Mouse (Mus musculus): ENCODE results near the gene Ube2h. TPM values are rescaled to one million over a fixed set of nuclear protein-coding genes. Genes with fewer than 3 reads are reported as not detected.
A peak's percentile ranks its signal among the peaks of the same experiment; 100 is the strongest.

Ube2h gene
- 10 to 100 TPM; 64.8 to 68.6 TPM for total RNA-seq (2021)
- long read RNA-seq, experiment 1, full-length matches to known transcripts = 115 of 135 reads
- long read RNA-seq, experiment 1, partial matches to known transcripts = 0 of 135 reads
- long read RNA-seq, experiment 1, other reads (novel, unspliced or antisense) = 20 of 135 reads
- long read RNA-seq, experiment 2, full-length matches to known transcripts = 92 of 122 reads
- long read RNA-seq, experiment 2, partial matches to known transcripts = 1 of 122 reads
- long read RNA-seq, experiment 2, other reads (novel, unspliced or antisense) = 29 of 122 reads

DNA sequence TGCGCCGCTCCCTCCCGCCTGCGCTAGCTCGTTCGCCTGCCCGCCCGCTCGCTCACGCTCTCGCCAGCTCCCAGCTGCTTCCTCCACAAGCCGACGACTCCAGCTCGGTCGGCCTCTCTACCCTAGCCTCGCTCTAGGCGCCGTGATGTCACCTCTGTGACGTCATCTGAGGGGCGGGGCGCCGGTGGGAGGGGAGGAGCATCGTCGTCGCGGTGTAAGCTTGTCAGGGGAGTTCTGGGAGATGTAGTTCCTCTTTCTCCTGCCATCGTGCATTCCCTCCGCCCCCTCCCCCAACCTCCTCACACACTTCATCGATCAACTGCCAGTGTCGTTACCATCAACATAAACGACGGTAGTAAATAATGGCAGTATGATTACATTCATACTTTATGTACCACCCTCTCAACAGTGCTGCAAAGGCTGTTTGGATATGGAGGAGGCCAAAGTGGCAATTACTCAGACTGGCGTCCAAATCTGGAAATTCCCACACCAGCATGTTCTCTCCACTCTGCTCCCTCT lies at the start of gene Ube2h:
Ube2h (minus strand) TSS at position 141 of the 519 bp plus-strand sequence.
- DNase-seq = peak; percentile 100

DNA sequence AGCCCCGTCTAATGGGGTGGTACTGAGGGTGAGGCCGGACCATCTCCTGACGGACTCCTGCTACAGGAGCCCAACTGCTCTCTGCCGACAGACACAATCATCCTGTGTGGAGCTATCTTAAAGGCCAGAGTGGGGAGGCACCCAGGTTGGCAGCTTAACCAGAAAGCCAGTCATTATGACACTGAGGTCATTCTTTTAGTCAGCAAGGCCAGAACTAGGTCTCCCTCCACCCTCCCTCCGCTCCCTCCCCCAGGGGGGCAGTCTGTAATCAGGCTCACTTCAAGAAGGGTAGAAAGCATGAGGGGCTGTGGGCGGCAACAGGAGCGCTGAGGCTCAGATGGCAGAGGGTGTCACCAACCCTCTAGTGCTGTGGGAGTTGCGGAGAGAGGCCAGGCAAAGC lies 49.3 kb upstream of the Ube2h start:
- DNase-seq = no peak

DNA sequence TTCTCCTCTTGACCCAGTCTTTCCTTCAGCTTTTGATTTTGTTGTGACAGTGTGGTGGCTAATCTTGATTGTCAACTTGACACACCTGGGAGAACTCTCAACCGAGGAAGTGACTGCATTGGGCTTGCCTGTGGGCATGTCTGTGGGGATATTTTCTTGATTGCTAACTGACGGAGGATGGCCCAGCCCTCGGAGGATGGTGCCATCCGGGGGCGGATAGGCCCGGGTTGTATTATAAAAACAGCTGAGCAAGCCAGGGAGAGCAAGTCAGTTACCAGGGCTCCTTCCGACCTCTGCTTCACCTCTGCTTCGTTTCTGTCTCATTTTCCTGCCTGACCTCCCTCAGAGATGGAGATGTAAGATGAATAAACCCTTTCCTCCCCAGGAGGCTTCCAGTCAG lies 48.4 kb upstream of the Ube2h start:
- DNase-seq = no peak

DNA sequence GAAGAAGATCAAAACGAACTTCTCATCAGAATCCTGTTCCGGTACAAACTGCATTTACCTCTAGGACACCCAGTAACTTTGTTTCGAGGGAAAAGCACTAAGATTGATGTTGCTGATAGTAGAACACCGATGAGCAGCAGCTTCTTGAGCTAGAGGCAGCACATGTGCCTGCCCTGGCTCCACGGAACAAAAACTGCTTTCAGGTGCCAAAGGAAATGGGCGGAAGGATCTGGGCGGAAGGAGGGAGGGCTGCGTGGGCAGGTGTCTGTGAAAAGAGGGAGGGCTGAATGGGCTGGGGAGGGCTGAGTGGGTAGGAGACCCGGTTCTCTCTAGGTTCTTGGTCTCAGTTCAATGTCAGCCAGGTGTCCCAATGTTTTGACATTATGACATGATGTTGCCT lies 47.0 kb upstream of the Ube2h start:
- DNase-seq = no peak

DNA sequence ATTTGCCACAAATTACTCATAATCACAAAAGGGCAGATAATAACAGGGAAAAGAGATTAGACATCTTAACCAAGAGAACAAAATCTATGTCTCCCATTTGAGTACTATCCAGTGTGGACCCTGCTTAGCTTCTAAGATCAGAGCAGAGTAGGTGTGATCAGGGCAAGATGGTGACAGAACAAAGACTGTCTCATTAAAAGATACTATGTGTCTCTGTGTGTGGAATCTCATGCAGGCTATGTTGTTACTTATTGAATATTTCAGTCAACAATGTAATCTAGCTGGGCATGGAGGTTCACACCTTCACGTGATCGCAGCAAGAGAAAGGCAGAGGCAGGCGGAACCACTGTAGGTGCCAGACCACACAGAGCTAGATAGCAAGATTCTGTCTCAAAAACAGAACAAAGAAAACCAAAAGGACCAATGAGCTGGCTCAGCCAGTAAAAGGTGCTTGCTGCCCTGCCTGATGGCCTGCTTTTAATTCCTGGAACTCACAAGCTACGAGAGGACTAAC lies 43.0 kb upstream of the Ube2h start:
- DNase-seq = no peak

DNA sequence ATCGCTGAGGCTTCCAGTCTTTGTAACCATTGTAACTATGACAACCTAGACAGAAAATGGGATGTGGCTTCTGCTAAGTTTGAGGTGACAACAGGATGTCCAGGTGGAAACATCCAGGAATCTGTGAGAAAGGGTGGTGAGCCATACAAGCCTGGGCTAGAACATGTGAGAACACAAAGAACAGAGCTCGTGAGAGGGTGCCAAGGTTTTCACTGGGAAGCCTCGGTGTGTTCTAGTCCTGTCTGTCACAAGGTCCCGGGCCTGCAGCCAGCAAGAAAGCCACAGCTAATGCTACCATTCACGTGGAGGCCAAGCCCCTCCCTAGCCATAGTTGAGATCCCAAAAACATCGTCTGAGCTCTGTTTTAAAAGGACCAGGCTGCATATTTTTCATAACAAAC lies 42.4 kb upstream of the Ube2h start:
- no peak for DNase-seq

DNA sequence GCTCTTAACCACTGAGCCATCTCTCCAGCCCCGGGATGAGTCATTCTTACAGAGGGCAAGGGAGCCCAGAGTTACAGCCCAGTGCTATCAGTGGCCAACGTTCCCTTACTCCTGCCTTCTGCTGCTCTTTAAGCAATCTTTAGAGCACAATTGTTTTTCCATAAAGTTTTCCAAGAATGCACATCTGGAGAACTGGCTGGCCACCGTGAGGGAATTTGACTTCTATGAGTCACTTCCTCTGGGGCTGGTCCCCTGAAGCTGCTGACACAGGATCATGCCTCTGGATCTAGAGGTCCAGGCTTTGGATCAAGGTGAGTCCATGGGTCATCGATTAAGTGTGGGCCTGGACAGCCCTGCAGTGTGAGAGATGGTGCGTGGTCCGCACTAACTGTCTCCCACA lies 39.7 kb upstream of the Ube2h start:
- DNase-seq = no peak

DNA sequence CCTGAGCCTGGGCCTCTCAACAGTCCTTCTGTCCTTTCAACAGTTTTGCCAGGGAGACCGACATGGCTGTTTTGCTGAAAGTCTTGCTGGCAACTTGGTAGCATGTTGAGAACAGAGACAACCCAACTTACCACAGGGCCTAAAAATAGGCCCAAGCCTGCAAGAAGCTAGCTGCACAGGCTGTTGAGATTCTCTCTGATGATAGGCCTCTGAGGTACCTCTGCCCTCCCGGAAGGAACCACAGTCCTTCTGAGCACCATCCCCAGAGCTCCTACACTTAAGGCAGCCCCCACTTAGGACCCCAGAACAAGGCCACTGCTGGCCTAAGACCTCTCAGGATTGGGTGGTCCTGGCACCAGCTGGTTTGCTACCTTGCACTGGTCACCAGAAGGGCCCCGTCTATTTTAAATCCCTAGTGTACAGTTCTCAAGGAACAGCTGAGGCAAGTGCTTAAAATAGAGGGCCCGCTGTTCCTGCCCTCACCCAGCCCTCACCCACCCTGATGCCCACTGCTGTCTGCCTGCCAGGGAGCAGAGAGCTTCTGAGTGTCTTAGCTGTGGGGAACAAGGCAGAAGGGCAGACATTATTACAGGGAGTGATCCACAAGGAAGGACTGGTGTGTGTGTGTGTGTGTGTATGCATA lies 36.0 kb upstream of the Ube2h start:
- DNase-seq = no peak

DNA sequence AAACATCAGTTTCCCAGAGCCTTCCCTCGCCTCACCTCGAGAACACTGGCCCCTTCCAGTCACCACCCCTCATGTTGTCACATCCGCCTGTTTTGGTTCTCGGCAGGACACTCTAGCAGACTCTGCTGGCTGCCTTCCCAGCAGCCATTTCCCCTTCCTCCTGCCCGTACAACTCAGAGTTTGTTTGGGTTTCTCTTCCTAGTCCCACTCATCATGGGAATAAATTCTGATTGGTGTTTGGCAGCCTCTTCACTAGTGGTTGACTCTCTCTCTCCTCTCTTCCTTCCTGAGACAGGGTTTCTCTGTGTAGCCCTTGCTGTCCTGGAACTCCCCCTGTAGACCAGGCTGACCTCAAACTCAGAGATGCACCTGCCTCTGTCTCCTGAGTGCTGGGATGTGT lies 32.6 kb upstream of the Ube2h start:
- peak; percentile 60 for DNase-seq

DNA sequence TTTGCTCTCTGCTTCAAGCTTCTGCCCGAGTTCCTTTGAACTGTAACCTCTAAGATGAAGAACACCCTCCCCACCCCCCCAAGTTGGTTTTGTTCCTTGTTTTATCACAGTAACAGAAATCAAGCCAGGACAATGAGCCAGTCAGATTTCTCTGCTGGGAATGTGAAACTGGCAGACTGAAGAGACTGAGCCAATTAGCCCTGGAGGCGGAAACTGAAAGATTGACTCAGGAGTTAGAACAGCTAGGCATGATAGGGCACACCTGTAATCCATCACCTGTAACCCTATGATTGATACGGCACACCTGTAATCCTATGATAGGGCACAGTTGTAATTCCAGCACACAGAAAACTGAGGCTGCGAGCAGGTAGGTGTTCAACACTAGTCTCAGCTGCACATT lies 27.9 kb upstream of the Ube2h start:
- DNase-seq = no peak

DNA sequence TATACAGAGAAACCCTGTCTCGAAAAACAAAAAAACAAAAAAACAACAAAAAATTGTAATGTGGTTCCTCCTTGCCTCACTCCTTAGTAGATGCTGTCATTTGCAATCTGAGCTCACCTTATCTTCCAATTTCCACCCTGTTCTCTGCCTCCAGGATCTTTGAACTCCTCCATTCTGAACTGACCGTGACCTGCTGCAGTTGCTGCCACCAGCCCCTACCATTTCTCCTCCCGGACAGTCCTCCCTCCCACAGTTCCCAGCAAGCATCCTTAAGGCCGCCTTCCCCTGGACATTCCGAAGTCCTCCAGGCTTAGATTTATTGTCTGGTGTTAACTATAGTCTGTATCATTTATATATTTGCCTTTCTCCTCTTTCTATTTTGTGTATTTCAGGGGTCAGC lies 26.4 kb upstream of the Ube2h start:
- DNase-seq = no peak

DNA sequence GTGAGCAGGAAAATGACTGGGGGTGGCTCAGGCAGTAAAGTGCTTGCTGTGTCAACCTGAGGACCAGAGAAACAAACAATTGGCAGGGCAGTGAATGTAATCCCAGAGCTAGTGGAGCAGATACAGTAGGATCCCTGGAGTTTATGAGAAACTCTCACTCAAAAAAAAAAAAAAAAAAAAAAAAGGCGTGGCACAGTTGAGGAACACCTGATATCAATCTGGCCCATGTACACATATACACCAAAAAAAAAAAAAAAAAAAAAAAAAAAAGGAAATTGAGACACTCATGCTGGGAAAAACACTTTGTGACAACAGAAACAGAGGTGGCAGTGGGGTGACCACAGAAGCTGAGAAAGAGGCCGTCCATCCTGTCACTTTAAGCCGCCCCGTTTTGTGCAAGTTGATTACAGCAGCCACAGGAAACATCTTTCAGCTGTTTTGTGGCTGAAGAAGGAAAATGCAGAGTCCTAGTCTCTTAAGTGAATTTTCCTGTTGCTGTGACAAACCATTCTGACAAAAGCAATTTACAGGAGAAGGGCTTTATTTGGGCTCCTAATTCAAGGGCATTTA lies 21.7 kb upstream of the Ube2h start:
- no peak for DNase-seq

DNA sequence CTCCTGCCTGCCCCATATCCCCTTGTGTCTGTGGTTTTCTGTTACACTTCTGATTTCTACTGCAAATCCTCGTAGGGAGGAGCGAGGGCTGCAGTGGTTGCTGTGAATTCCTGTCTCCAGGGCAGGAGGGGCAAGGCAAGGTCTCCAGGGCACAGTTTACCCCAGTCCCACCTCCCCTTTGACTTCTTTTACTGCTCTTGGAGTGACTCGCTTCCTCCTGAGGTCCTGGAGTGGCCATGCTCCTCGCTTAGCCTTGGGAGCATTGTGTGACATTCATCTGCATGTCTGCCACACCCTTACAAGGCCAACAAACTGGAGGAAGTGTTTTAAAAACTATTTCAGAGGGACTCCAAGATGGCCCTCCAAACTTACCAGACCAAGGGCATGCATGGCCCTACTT lies 16.7 kb upstream of the Ube2h start:
- DNase-seq = no peak

DNA sequence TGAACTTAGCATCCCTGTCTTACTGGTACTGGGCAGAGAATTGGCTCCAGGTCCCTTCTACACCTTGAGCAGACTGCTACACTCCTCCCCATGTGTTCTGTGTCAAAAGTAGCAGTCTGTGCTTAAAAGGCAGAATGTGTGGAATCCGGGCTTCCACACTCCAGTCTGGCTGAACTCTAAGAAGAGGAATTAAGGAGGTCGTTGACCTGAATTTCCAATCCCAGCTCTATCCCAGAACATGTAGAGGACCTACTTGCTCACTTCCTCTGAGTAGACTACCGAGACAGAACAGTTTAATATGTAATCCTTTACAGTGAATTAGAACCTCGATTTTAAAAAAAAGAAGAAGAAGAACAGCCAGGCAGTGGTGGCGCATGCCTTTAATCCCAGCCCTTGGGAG lies 14.9 kb upstream of the Ube2h start:
- no peak for DNase-seq

DNA sequence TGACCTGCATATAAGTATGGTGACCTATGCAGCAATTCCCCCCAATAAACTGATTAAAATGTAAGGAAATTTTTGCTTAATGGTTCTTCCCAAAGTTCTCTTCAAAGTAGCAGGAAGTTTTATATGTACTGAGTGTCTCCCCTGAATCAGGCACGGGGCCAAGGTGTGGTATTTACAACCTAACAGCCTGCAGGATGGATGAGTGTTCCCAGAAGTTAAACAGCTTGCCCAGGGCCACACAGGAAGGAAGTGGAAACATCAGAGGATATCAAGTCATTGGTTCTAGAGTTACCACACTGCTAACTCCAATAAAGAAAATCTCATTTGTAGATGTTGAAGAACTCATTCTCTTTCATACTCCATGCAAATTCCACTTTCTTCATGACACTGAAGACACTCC lies 7.7 kb upstream of the Ube2h start:
- no peak for DNase-seq

DNA sequence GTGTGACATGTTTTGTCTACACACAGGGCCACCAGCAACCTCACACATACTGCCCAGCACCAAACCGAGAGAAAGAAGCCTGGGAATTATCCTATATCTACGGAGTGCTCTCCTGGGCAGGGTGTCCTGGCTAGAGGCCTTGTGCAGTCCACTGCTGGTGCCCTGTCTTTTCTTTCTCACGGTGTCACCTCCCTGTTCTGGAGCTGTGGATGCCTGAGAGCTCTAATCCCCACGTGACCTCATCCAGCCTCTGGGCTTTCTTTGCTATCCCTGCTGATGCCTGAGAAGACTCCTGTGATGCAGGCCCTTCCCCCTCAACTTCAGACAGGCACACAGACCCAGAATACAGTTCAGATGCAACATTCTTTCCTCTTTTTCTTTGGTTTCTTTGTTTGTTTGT lies 4.4 kb upstream of the Ube2h start:
- DNase-seq = no peak

DNA sequence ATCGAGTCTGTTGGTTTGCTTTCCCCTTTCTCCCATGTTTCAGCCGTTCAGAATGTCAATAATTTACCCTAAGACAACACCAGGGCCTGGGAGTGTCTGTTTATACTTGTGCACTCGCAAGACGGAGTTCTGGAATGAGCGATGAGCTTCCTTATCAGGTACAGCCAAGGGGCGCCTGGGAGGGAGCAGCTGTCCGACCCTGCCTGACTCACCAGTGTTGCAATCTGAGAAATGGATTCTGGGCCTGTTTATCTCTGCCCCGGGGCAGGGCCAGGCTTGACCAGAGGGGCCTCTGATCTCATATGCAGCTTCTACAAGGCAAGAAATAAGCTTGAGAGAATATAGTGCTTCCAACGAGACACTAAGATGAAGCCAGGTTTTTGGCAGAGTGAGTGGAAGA lies 3.4 kb upstream of the Ube2h start:
- DNase-seq = peak; percentile 6

DNA sequence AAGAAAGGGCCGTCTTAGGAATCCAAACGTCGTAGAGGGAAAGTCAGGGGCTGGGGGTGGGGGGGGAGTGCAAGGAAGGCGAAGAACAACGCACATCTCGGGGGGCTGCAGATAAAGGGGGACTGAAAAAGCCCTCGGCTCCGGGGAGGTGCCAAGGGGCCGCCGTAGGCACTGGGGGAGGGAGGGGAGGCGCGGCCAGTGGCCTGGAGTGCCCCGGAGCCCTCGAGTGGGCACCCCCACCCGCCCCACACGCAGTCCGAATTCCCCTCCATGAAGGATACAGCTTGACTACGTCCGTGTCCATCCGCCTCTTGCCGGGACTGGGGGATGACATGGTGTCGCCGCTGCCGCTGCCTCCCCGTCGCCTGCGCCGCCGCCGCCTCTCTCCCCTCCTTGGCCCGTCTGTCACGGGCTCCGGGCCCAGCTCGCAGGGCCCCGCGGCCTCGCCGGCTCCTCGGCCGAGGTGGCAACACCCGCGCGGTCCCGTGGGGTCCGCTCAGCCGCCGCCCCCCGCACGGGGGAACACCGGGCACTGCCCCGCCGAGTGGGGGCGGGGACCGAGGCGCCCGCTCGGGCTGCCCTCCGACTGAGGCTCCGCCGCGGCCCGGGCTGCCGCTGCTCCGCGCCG lies 454 bp downstream of the Ube2h start:
- DNase-seq = peak; percentile 53

DNA sequence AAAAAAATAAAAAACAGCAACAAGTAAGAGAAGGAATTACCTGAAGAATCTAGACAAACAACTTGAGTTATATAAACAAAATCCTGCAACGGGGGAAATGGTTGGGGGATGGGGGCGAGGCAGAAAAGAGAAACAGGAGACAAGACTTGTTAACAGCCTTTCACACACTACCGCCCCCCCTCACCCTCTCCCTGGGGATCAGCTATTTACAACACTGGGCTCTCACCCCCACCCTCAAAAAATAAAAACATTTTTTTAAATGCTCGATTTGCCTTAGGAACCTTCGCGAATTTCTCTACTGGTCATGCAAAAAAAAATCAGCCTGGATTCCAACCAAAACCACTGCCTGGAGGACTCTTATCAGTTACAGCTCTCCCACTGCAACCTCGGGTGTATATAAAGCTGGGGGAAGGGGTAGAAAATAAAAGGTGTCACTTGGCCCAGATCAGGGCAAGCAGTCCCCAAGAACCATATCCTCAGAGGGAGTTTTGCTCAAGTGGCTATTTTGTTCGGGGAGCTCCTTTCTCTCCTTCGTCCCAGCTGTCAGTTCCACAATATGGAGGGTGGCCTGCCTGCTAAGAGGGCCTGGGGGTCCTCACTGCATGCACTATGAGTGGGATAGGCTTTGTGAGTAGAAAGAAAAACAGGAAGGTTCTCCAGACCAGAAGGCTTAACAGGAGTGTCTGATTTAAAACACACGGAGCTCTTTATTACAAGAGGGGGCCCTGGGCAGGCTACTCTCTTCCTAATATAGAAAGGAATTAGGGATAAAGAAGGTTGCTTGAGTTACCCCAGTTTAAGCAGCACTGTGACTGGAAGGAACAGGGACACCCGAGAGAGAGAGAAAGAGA lies 1.3 kb downstream of the Ube2h start:
- DNase-seq = peak; percentile 38

DNA sequence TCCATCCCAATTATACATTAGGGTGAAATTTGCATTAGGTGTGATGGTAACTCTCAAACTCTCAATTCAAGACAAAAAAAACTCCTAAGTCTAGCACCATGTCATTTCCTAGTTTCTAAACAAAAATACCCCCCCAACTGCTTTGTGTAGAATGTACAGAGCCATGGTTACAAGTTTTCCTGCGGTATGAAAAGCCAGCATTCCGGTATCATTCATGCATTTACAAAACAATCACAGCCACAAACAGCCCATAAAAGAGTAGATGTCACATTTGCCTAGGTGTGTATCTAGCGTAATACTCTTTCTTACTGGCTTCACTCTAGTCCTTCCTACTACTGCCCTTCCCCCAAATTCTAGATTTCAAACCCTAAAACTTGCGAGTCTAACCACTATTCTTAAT lies 2.2 kb downstream of the Ube2h start:
- DNase-seq = no peak

DNA sequence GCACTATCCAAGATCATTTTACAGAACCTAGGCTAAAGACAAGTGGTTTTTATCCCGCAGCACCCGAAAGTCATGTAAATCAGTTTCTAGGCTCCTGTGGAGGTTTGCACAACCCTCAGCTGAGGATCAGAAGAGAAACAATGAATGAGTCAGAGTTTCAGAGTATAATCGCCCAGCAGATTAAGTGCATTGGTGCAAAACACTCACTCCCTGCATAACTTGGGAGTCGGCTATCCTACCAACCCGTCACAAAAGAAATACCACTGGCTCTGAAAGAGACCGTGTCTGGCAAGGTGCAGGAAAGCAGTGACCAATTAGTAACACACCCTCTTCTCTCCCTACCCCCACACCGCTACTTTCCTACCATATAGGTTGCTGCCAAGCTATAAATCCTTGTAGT lies 3.4 kb downstream of the Ube2h start:
- DNase-seq = no peak

DNA sequence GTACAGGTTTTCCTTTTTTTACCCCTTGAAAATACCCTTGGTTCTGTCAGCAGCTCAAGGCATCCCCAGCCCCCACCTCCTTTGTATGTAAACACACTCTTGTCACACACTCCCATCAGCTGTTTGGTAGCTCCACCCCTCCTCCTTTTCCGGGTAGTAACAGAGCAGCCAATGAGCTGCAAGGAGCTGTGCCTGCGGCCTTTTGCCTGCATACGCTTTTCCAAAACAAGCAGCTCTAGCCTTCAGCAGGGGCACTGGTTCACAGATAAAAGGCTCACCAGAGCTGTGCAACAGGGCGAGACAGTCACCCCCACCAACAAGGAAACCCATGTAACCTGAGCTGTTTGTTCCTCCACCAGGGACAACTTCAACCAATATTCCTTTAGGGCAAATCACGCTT lies 4.0 kb downstream of the Ube2h start:
- peak; percentile 62 for DNase-seq

Data from gastrocnemius, postnatal 10 days (tissue).